In genomic region chr19:4474739-4475138, GRCm38 (mm10) we compare ENCODE assay signal across 31 mouse cellular contexts. TPM values are rescaled to one million over a fixed set of nuclear protein-coding genes. Genes with fewer than 3 reads are reported as not detected.
"Had no signal": no experiment of that assay in that cellular context is flagged by ENCODE, and none has a peak within 500 bp of the region (broad histone marks: within the 10 kb centered on the region; RNA-seq: fewer than 3 reads in every experiment).

No protein-coding gene starts in this region.

- H3K4me2 ChIP-seq: kidney, embryonic 15.5 days; liver, embryonic 13.5 days; midbrain, embryonic 11.5 days; neural tube, embryonic 12.5 days; neural tube, embryonic 15.5 days had no signal

- H3K4me3 ChIP-seq: kidney, embryonic 15.5 days; left cerebral cortex, adult 2 months; liver, embryonic 13.5 days; neural tube, embryonic 12.5 days; neural tube, embryonic 15.5 days had no signal

- DNase-seq: kidney, postnatal 10 days; kidney, postnatal 36 days; layer of hippocampus, postnatal 36 days; liver, embryonic 13.5 days; lung, adult 2 months; lung, postnatal 14 days; lung, postnatal 4 days; midbrain, embryonic 14.5 days; right cerebral cortex, adult 18-20 months; right cerebral cortex, postnatal 14 days; right cerebral cortex, postnatal 4 days; thymus, adult 2 months; thymus, postnatal 14 days; thymus, postnatal 4 days had no signal

- H3K36me3 ChIP-seq: kidney, embryonic 15.5 days; liver, embryonic 13.5 days; neural tube, embryonic 12.5 days; neural tube, embryonic 15.5 days had no signal

- H3K27ac ChIP-seq: kidney, embryonic 15.5 days; left cerebral cortex, adult 2 months; liver, embryonic 13.5 days; neural tube, embryonic 12.5 days; neural tube, embryonic 15.5 days; stomach, postnatal 0 days had no signal

RNA-seq across cellular contexts. Expression of gene Syt12, which starts 2.5 kb away (rescaled TPM):
- total RNA-seq: megakaryocyte progenitor cell, adult 5-6 weeks; megakaryocyte-erythroid progenitor cell, adult 5-6 weeks had no signal

RNA-seq across cellular contexts. Expression of gene 2010003K11Rik, which starts 23.6 kb away (rescaled TPM):
- total RNA-seq: layer of hippocampus, adult 8-10 months; layer of hippocampus, postnatal 10 days; layer of hippocampus, postnatal 36 days; left cerebral cortex, adult 2 months; left cerebral cortex, postnatal 10 days; left cerebral cortex, postnatal 36 days; megakaryocyte progenitor cell, adult 5-6 weeks; megakaryocyte-erythroid progenitor cell, adult 5-6 weeks; midbrain, postnatal 0 days had no signal
- polyA plus RNA-seq: kidney, embryonic 15.5 days; limb, embryonic 11.5 days; limb, embryonic 14.5 days; liver, embryonic 13.5 days; lung, embryonic 16.5 days; midbrain, embryonic 11.5 days; midbrain, embryonic 14.5 days; midbrain, postnatal 0 days; neural tube, embryonic 12.5 days; stomach, embryonic 14.5 days had no signal

RNA-seq across cellular contexts. Expression of gene Rhod, which starts 35.5 kb away (rescaled TPM):
- total RNA-seq: megakaryocyte progenitor cell, adult 5-6 weeks; megakaryocyte-erythroid progenitor cell, adult 5-6 weeks had no signal
